Mouse (Mus musculus): ENCODE measurements around the gene Sirt1.
A peak's percentile ranks its signal among the peaks of the same experiment; 100 is the strongest.
"Not testable (repeated sequence)": the region's sequence is repeated elsewhere in the genome, so short reads cannot be mapped to it uniquely, and the experiment has no call there.

Sirt1 gene

DNA sequence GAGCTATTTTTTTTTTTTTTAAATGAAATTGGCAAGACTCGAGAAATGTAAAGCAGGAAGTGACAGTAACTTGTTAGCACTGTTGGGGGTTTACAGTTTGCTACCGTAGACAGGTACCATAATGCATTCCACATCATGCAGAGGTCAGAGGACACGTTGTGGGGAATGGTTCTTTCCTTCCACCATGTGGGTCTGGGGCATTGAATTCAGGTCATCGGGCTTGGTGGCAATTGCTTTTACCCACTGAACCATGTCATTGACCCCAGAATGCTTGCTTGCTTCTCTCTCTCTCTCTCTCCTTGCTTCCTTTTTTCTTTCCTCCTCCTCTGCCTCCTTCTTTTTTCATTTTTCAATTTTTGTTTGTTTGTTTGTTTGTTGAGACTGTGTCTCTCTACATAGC, 7.4 kb upstream of the Sirt1 start:
- DNase-seq (ENCODE audit: low spot score in 2 of 2) = no peak

DNA sequence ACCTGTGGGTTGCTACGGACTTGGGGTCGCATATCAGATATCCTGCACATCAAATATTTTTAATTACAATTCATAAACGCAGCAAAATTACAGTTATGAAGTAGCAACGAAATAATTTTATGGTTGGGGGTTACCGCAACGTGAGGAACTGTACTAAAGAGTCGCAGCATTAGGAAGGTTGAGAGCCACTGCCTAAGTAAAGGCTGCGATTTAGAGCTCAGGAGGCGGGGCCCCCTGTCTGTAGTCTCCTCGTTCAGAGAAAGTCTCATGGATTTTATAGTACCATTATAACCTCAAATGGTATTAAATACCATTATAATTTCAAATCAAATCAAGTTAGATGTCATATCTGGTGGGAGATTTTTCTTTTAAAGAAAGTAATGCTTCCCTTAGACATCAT, 5.5 kb upstream of the Sirt1 start:
- no peak for DNase-seq (ENCODE audit: low spot score in 2 of 2)

GRCm38 (mm10) chr10:63386444-63386843, 4.9 kb upstream of the Sirt1 start:
- DNase-seq (ENCODE audit: low spot score in 2 of 2) = peak; percentile 69 to 75

DNA sequence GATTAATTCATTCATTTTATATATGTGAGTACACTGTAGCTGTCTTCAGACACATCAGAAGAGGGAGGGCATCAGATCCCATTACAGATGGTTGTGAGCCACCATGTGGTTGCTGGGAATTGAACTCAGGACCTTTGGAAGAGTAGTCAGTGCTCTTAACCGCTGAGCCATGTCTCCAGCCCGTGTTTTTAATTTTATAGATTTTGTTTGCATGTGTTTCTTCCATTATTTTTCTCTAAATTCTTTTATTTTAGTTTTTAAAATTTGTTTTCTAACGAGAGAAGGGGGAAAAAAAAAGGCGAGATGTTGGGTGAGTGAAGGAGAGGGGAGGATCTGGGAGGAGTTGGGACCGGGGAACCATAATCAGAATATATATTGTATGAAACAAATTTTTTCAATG, 4.4 kb upstream of the Sirt1 start:
- DNase-seq (ENCODE audit: low spot score in 2 of 2) = not testable (repeated sequence)

DNA sequence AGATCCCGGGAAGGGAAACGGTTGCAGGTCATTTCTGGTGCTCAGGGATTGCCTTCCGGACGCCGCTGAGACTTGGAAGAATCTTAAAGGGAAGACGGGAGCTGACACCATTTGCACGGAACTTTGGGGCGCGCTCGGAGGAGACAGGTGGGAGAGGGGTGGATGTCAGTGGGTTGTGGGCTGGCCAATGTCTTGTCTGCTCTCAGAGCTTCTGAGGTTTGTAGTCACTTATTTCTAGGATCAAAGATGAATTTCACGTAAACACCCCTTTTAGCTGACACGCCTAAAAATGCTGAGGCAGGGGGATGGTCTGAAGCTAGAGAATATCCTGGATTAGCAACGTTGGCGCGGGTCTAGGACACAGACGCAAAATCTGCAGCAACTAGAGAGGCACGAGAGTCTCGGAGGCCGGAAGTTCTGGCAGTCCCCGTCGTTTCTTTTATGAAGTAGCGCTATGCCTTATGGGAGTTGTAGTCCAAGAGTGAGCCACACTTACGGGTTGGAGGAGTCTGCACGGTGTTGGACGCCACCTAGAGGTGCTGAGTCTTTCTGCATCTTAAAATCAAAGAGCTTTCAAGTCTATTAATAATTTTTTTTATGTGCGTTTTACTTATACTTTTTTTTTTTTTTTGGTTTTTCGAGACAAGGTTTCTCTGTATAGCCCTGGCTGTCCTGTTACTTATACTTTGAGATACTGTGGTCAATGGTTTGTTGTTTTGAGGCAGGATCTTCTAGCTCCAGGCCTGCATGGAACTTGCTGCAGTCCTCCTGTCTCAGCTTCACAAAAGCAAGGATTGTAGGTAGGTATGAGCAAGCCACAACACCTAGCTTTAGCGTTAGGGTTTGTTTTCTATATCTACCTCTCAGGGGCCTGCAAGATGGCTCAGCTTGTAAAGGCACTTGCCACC, 1.1 kb upstream of the Sirt1 start, which contains the start of gene Dnajc12:
Gene Dnajc12 (plus strand): TSS at position 72 of the 908 bp plus-strand sequence.
- peak; percentile 53 to 71 for DNase-seq (ENCODE audit: low spot score in 2 of 2)

GRCm38 (mm10) chr10:63378948-63379680, 2.4 kb downstream of the Sirt1 start:
- no peak for DNase-seq (ENCODE audit: low spot score in 2 of 2)

GRCm38 (mm10) chr10:63377468-63377867, 4.0 kb downstream of the Sirt1 start:
- DNase-seq (ENCODE audit: low spot score in 2 of 2) = peak; percentile 10 to 11

GRCm38 (mm10) chr10:63376303-63376702, 5.2 kb downstream of the Sirt1 start:
- no peak for DNase-seq (ENCODE audit: low spot score in 2 of 2)

- DNase-seq (ENCODE audit: low spot score in 2 of 2) = no peak
Measured at GRCm38 (mm10) chr10:63368041-63368440, 13.5 kb downstream of the Sirt1 start.

DNA sequence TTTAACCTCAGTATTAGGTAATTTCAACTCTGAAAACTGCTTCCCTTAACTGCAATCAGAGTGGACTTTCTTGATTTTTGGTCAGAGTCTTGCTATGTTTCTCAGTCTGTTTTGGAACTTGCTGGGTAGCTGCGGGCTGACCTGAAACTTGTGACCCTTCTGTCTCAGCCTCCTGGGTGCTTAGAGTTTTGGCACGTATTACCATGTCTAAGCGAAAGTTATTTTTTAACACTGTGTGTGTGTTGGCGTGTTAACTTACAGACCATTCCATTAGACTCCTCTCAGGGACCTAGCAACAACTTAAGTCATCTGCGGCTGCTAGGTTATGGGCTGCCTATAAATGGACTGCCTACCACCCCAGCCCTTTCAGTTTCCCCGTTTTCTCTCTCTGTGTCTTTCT, 14.1 kb downstream of the Sirt1 start:
- no peak for DNase-seq (ENCODE audit: low spot score in 2 of 2)

DNA sequence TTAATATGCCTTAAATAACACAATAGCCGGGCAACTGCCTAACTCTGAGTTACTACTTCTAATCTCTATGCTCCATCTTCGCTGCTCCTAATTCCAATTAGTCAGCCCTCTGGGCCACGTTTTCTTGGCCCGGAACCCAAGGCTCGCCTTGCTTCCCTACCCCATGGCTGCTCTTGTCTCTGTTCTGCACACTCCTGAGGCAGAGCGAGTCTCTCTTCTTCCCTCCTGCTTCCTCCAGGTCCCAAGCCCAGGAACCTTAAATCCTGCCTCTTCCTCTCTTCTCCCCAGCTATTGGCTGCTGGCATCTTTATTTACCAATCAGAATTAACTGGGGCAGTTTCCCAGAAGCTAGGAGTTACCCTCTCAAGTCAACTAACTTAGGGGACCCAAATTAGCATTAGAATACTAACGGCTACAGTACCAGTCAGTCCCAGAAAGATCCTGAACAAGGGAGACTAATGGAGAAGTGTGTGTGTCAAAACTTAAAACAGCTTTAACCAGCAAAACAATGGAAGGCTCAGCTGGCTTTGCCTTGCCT, 15.5 kb downstream of the Sirt1 start:
- DNase-seq (ENCODE audit: low spot score in 2 of 2) = no peak

DNA sequence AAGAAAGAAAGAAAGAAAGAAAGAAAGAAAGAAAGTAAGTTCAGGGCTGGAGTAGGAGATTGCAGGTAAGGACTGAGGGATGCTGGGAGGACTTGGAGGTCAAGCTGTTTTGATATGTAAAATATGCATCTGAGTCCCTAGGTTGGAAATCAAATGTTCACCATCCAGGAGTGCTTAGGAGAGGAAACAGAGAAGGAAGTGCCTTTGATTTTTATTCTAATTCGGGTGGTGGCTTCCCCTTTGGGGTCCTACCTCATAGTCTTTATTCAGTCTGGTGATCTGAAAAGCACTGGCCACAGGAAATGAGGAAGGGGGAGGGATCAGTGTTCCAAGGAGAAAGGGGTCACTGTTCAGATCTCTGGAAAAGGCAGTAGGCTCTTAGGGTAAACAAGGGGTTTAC, 21.0 kb downstream of the Sirt1 start:
- no peak for DNase-seq (ENCODE audit: low spot score in 2 of 2)

DNA sequence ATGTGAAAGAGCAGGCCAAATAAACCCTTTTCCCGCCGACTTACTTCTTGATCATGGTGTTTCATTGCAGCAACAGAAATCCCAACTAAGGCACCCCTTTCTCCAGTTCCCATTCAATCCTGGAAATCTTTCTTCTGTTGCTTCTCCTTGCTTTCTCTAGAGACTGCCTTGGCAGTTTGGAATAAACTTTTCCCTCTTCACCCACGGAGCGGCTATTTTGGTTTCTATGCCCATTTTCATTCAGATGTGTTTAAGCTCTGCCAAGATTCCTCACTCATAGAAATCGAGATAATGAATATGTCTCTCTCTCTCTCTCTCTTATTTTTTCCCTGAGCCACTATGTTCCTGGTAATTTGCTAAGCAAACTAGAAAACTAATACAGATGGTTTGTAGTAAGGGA, 29.4 kb downstream of the Sirt1 start:
- no peak for DNase-seq (ENCODE audit: low spot score in 2 of 2)

DNA sequence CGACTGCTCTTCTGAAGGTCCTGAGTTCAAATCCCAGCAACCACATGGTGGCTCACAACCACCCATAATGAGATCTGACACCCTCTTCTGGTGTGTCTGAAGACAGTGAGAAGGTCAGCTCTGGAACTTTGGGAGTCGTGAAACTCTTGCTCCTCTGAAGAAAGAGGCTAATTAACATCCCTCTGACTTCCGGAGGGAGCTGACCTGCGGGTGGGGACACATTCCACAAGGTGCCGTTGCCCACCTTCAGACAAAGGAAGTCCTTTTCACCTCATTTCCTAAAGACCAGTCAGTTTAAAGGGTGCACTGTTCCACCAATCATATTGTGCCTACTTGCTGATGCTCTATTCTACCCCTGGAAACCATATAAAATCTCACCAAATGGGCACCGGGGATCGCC, 30.4 kb downstream of the Sirt1 start:
- DNase-seq (ENCODE audit: low spot score in 2 of 2) = not testable (repeated sequence)

DNA sequence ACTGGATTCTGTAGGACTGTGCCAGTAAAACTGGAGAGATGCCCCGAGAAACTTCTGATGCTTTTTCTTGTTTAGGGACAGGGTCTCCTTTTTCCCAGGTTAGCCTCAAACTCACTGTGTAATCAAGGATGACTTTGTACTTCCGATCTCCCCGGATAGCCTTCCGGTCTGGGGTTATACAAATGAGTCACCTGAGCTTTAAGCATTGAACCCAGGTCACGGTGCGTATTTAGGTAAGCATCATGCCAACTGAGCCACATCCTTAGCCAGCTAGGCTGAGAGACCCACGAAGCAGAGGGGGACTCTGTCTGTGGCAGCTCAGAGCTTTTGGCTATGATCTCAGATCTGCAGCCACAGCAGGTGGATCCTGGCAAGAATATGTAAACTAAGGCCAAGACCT, 30.8 kb downstream of the Sirt1 start:
- DNase-seq (ENCODE audit: low spot score in 2 of 2) = no peak

- no peak for DNase-seq (ENCODE audit: low spot score in 2 of 2)
Measured at GRCm38 (mm10) chr10:63348291-63348690, 33.2 kb downstream of the Sirt1 start.

DNA sequence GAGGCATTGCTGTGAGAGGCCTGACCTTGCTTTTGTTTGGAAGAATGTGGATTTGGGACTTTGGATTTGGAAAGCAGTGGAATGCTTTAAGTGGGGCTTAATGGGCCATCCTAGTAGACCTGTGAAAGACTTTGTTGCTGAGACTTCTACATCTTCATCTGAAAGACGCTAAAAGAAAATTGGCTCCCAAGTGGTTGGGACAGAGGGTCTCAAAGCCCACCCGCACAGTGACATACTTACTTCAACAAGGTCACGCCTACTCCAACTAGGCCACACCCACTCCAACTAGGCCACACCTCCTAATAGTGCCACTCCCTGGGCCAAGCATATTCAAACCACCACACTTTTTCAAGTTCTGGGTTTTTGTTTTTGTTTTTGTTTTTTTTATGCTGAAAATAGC, 36.8 kb downstream of the Sirt1 start:
- DNase-seq (ENCODE audit: low spot score in 2 of 2) = no peak

GRCm38 (mm10) chr10:63341351-63341750, 40.2 kb downstream of the Sirt1 start:
- no peak for DNase-seq (ENCODE audit: low spot score in 2 of 2)

GRCm38 (mm10) chr10:63338914-63339643, 42.4 kb downstream of the Sirt1 start:
- DNase-seq (ENCODE audit: low spot score in 2 of 2) = peak; percentile 79 to 90

DNA sequence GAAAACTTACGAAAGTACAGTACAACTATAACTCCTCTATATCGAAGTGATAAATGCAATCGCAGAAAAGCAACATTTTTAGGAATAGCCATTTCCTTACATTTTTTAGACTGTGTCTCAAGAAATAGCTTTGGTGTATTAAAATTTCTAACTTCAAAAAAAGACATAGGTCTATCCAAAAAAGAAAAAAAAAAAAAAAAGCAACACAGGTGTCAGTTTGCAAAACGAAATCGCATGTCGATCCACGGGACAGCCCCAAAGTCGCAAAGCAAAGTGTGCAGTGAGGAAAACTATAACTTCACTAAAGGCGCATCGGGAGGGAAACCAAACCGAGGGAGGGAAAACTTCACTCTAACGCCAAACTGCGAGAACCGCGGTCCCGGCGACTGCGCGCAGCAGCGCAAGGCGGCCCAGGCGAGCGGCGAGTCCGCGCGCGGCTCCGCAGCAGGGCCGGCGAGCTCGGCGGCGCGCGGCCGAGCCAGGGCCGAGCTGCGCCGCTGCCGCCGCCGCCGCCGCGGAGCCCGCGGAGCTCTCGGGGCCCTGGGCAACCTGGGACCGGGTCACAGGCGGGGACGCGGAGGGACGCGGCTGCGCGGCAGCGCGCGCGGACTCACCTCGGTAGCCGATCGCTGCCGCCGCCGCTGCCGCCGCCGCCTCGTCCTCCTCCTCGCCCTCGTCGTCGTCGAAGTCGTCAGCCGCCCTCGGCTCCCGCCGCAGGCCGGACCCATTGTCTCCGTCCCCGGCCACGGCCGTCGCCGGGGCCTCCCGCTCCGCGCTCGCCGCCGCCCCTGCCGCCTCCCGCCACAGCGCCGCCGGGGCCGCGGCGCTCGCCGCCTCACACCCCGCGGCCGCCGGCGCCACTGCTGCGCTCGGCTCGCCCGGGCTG, 43.3 kb downstream of the Sirt1 start:
- DNase-seq (ENCODE audit: low spot score in 2 of 2) = peak; percentile 42 to 45

GRCm38 (mm10) chr10:63337326-63337725, 44.2 kb downstream of the Sirt1 start:
- no peak for DNase-seq (ENCODE audit: low spot score in 2 of 2)

Data from urinary bladder, adult 18-20 months (tissue).